Mouse (Mus musculus) midbrain, embryonic 12.5 days (tissue): ENCODE results near the gene Fstl4. TPM values are rescaled to one million over a fixed set of nuclear protein-coding genes. Genes with fewer than 3 reads are reported as not detected.

ENCODE experiments used
- ATAC-seq: fragments of 200-750 bp; cut with Nextera tagmentation; 2 replicates; pipeline ENCODE4 v1.8.0; 2017; ENCODE audit warnings: low read depth, moderate TSS enrichment, moderate library complexity; ENCODE audit not compliant: low FRiP score
- H3K27ac ChIP-seq: fragments of 300-500 bp; sonication (generic); replicated peaks from 2 replicates; pipeline ENCODE4 v1.5.1; 2016; ENCODE audit warnings: mild to moderate bottlenecking
- H3K27me3 ChIP-seq: fragments of 300-500 bp; sonication (generic); 2 replicates; pipeline ENCODE4 v1.6.1; 2016; ENCODE audit warnings: mild to moderate bottlenecking
- H3K36me3 ChIP-seq: fragments of 300-500 bp; sonication (generic); 2 replicates; pipeline ENCODE4 v1.6.1; 2016
- H3K4me1 ChIP-seq: fragments of 300-500 bp; sonication (generic); 2 replicates; pipeline ENCODE4 v1.6.1; 2016
- H3K4me2 ChIP-seq: fragments of 300-500 bp; sonication (generic); replicated peaks from 2 replicates; pipeline ENCODE4 v1.6.1; 2016; ENCODE audit warnings: mild to moderate bottlenecking, moderate library complexity
- H3K4me3 ChIP-seq: fragments of 300-500 bp; sonication (generic); 2 replicates; pipeline ENCODE4 v1.5.1; 2016; ENCODE audit warnings: mild to moderate bottlenecking
- H3K9ac ChIP-seq: fragments of 300-500 bp; sonication (generic); replicated peaks from 2 replicates; pipeline ENCODE4 v1.6.1; 2016; ENCODE audit warnings: mild to moderate bottlenecking, moderate library complexity
- H3K9me3 ChIP-seq: fragments of 300-500 bp; sonication (generic); 2 replicates; pipeline ENCODE4 v1.6.1; 2016; ENCODE audit warnings: mild to moderate bottlenecking
- WGBS: fragments of 180-500 bp; shearing (Covaris S2); methylation state at CpG from one replicate; pipeline ENCODE4 v1.1.7; 2016; 5-methylcytosine and 5-hydroxymethylcytosine counted together
- polyA plus RNA-seq: library from polyadenylated mRNA; unstranded; fragments of >200 nt; fragmentation: Nextera tagmentation; extraction: Ambion mirVana; gene quantifications from 2 replicates; pipeline ENCODE4 v1.2.1, GENCODE M21; 2016

Gene Fstl4
- polyA plus RNA-seq, 1 experiment from 2014 or later, result 2.6 TPM

DNA sequence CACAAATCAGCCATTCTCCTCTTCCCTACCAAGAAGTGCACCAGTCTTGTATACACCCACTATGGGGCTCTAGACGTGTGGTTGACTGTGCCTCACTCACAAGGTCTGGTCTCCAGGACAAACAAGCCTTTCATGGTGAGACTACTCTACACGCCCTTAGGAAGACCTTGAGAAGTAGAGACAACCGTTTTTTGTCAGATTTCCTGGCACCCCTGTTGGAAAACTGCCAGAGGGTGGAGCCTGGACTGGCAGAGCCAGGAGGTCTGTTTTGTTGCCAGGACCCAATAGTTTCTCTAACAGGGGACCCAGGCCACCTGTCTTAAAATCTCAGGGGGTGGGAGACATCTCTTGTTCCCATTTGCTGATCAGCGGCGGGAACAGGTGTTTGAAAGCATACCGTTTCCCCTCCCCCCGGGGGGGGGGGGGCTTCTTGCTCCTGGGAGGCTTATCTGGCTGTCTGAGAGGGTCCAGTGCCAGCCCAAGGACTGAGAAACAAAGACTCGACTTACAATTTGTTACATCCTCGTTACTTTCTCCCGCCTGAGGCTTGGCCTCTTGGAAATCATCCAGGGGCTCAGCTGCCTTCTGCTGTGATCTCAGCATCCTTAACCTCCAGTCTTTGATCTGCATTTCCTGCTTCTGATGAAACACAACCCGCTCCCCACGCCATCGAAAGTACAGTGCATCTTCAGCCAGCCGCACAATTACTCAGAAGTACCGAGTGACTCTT lies 155.0 kb downstream of the Fstl4 start:
- no peaks in the 10 kb centered on the region for H3K27me3 ChIP-seq
- H3K4me2 ChIP-seq, result no peak overlapping the region
- ATAC-seq, result no peak
- no peak overlapping the region for H3K4me3 ChIP-seq
- no peaks in the 10 kb centered on the region for H3K9me3 ChIP-seq
- peaks cover 8% of the 10 kb centered on the region for H3K4me1 ChIP-seq
- 57% methylated on average over 15 of the region's 15 CpGs for WGBS
- H3K9ac ChIP-seq, result no peak overlapping the region
- no peak overlapping the region for H3K27ac ChIP-seq
- H3K36me3 ChIP-seq, result no peaks in the 10 kb centered on the region

DNA sequence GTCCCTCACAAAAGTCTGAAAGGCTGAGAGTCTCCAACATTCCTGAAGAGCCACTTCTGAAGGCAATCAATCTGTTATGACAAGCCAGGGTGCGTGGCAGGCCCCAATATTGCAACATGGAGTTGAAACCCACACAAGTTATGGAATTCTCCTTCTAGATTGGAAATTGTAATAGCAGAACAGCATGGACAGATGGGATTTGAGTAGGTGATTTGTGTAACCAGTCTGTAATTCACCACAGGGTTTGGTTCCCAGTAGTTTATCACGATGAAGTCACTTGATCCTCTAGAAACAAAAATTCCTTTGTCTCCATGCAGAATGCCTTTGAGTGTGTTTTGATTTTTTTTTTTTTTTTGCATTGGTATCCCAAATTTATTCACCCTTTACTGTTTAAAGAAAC lies 159.8 kb downstream of the Fstl4 start:
- H3K27ac ChIP-seq, result no peak overlapping the region
- H3K9me3 ChIP-seq, result no peaks in the 10 kb centered on the region
- no peaks in the 10 kb centered on the region for H3K27me3 ChIP-seq
- H3K4me1 ChIP-seq, result peaks cover 8% of the 10 kb centered on the region
- WGBS, result 81% methylated on average over 2 of the region's 2 CpGs
- H3K9ac ChIP-seq, result no peak overlapping the region
- ATAC-seq, result no peak
- no peak overlapping the region for H3K4me2 ChIP-seq
- H3K36me3 ChIP-seq, result no peaks in the 10 kb centered on the region
- no peak overlapping the region for H3K4me3 ChIP-seq

DNA sequence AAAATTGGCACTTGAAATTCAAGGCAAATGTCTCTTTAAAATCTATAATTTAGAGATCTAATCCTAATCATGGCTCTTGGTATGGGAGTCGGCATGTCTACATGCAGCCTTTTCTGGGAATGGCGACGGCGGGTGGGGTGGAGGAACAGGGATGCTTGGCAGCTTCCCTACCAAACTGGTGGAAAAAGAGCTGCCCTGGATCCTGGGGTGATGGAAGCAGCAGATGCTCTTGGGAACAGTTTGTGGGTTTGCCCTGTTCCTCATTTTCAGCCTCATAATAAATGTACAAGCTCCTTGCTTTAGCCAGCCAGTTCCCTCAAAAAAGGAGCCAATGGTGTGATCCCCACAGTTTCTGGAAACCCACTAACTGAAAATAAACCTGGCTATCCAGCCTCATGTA lies 163.9 kb downstream of the Fstl4 start:
- no peak overlapping the region for H3K4me3 ChIP-seq

DNA sequence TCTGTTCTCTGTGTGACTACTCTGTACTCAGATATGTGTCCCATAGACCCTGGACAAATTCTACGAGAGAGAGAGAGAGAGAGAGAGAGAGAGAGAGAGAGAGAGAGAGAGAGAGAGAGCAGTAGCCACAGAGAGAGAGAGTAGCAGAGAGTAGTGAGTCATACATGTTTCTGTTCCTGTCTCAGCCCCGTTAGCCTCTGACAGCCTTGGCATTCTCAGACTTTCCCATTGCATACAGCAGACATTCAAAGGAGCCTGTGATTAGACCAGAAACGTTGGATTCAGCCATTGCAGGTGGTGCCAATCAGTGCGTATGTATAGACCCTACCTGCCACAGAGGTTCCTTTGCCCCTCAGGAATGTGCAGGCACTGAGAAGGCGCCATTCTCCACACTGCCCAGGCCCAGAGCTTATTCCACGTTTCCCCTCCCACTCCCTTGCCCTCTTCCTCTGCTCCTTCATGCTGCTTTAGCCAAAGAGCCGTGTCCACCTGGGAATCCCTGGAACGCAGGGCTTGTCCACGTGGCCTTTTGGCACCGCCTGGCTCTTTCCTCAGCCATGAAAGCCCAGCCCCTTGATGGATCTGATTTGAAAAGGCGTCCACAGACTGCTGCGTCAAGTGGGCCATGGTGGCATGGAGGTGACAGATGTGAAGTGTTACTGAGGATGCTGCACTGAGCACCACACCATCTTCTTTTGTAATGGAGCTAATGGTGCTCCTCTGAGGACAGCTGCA lies 175.1 kb downstream of the Fstl4 start:
- H3K9ac ChIP-seq, result no peak overlapping the region
- no peak overlapping the region for H3K27ac ChIP-seq
- H3K36me3 ChIP-seq, result no peaks in the 10 kb centered on the region
- WGBS, result 75% methylated on average over 12 of the region's 12 CpGs
- H3K4me2 ChIP-seq, result no peak overlapping the region
- ATAC-seq, result no peak
- H3K4me1 ChIP-seq, result peaks cover 20% of the 10 kb centered on the region; the same call in 1 of the 2 replicates
- H3K27me3 ChIP-seq, result peaks cover 6% of the 10 kb centered on the region; the same call in 1 of the 2 replicates
- H3K4me3 ChIP-seq, result no peak overlapping the region
- no peaks in the 10 kb centered on the region for H3K9me3 ChIP-seq

More for the DNA sequence above, 163.9 kb downstream of the Fstl4 start:
- Histone ChIP-seq H3K4me1 (no peaks in the 10 kb centered on the region), H3K27me3 (no peaks in the 10 kb centered on the region), H3K9me3 (no peaks in the 10 kb centered on the region), H3K4me2 (no peak overlapping the region), H3K9ac (no peak overlapping the region), H3K27ac (no peak overlapping the region), H3K36me3 (no peaks in the 10 kb centered on the region)
- 97% methylated on average over 4 of the region's 4 CpGs for WGBS
- no peak for ATAC-seq

DNA sequence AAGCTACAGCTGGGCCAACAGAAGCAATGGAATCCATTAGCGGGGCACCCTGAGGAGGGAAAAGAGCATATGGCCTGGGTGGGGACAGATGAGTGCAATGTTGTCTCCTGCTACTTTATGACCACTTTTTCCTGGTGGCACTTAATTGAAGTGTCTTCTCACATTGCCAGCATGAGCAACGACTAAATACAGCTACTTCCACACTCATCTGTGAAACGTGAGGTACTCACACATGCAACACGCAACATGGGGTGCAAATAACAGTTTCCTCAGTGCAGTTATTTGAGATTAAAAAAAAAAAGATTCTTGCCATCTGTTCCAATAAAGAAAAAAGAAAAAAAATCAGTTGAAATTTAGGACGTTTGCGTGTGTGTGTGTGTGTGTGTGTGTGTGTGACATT lies 178.5 kb downstream of the Fstl4 start:
- 90% methylated on average over 6 of the region's 6 CpGs for WGBS
- peaks cover 13% of the 10 kb centered on the region; the same call in 1 of the 2 replicates for H3K4me1 ChIP-seq
- peaks cover 6% of the 10 kb centered on the region; the same call in 1 of the 2 replicates for H3K27me3 ChIP-seq
- H3K36me3 ChIP-seq, result no peaks in the 10 kb centered on the region
- no peak overlapping the region for H3K4me2 ChIP-seq
- no peak overlapping the region for H3K4me3 ChIP-seq
- no peak for ATAC-seq
- no peaks in the 10 kb centered on the region for H3K9me3 ChIP-seq
- H3K27ac ChIP-seq, result no peak overlapping the region
- no peak overlapping the region for H3K9ac ChIP-seq

DNA sequence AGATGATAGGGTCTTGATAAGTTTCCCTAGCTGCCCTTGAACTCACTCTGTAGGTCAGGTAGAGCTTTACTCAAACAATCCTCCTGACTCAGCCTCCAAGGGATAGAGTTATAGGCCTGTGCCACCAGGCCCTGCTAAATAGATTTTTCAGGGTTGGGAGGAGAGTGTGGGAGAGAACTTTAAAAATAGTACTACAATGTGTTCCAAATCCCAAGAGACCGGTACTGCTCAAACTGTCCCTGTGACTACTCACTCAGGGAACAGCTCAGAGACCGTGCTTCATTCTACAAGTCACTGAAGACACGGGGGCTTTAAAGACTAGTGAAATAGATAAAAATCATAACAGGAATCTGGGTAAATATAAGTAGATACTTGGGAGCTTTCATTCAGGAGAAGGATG lies 190.6 kb downstream of the Fstl4 start:
- Histone ChIP-seq H3K9me3 (0 out of 2 replicates have a peak, but pooled peaks cover 2% of the 10 kb centered on the region), H3K4me1 (peaks cover 4% of the 10 kb centered on the region; the same call in 1 of the 2 replicates), H3K27ac (no peak overlapping the region), H3K4me2 (no peak overlapping the region), H3K27me3 (no peaks in the 10 kb centered on the region), H3K4me3 (no peak overlapping the region), H3K9ac (no peak overlapping the region), H3K36me3 (no peaks in the 10 kb centered on the region)
- 95% methylated on average over 3 of the region's 3 CpGs for WGBS
- no peak for ATAC-seq

DNA sequence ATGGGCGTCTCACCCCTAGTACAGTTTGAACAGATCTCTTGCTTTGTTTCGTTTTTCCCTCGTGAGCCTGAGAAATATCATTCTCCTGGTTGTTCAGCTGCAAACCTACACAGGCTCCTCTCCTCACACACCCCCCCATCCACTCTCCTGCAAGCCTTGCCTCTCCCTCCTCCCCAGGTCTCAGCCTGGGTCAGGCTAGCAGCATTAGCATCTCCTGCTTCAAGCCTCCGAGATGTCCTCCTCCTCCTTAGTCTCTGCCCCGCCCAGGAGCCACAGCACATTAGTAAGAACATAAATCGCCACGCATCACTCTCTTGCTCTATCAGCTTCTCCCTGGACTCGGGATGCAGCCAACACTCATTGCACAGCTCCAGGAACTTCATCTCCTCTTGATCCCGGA lies 204.4 kb downstream of the Fstl4 start:
- no peak overlapping the region for H3K9ac ChIP-seq
- no peak overlapping the region for H3K4me2 ChIP-seq
- H3K4me3 ChIP-seq, result no peak overlapping the region
- no peaks in the 10 kb centered on the region for H3K36me3 ChIP-seq
- ATAC-seq, result no peak
- H3K4me1 ChIP-seq, result no peaks in the 10 kb centered on the region
- no peaks in the 10 kb centered on the region for H3K9me3 ChIP-seq
- WGBS, result 85% methylated on average over 9 of the region's 9 CpGs
- H3K27ac ChIP-seq, result no peak overlapping the region
- no peaks in the 10 kb centered on the region for H3K27me3 ChIP-seq

DNA sequence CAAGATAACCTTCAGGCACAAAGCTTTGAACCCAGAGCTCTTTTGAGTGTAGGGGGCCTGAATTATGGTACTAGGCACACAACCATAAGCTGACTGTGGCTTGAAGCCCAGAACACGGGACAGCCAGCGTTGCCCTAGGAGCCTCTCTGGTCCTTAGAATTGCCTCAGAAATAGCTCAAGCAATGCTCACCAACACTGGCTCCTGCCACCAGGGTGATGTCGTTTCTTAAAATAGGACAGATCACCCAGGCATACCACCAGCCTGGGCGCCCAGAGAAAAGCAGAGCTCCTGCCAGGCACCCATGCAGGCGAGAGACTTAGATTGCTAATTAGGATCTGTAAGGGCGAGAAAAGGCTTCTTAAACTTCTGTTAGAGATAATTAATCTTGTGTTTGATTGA lies 206.0 kb downstream of the Fstl4 start:
- Histone ChIP-seq H3K36me3 (no peaks in the 10 kb centered on the region), H3K4me3 (no peak overlapping the region), H3K4me1 (no peaks in the 10 kb centered on the region), H3K27ac (no peak overlapping the region), H3K9me3 (no peaks in the 10 kb centered on the region), H3K27me3 (no peaks in the 10 kb centered on the region), H3K9ac (no peak overlapping the region), H3K4me2 (no peak overlapping the region)
- no peak for ATAC-seq
- 78% methylated on average over 6 of the region's 6 CpGs for WGBS

DNA sequence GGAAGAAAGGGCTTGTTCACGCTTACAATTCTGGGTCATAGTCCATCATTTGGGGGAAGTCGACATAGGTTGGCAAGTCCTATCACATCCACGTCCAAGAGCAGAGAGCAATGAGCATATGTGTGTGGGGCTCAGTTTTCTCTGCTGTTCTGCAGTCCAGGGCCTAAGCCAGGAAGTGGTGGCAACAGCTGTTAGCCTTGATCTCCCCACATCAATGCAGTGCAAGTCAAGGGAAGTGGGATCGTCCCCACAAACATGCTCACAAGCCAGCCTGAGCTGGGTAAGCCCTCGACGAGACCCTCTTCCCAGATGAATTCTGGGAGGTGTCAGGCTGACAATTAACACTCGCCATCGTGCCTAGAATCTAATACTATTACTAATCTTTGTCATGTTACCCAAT lies 222.6 kb downstream of the Fstl4 start:
- no peak overlapping the region for H3K27ac ChIP-seq
- no peak overlapping the region for H3K4me3 ChIP-seq
- WGBS, result 91% methylated on average over 8 of the region's 8 CpGs
- no peaks in the 10 kb centered on the region for H3K27me3 ChIP-seq
- no peak overlapping the region for H3K9ac ChIP-seq
- H3K4me1 ChIP-seq, result no peaks in the 10 kb centered on the region
- no peak overlapping the region for H3K4me2 ChIP-seq
- no peak for ATAC-seq
- no peaks in the 10 kb centered on the region for H3K36me3 ChIP-seq
- 0 out of 2 replicates have a peak, but pooled peaks cover 3% of the 10 kb centered on the region for H3K9me3 ChIP-seq

DNA sequence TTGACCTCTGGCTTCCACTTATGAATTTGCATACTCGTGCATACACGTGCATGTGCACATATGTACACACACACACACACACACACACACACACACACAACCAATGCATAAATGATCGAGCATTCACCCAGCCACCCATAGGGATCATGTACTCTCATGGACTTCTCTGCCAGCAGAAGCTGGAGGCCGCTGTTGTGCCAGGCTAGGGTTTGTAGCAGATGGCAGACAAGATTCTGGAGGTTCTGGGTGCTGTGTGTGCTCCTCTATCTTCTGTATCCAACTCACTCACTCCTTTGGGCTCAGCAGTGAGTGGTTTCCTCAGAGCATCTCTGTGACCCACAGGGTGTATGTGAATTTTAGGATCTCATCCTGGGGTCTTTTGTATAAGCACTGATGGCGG lies 230.3 kb downstream of the Fstl4 start:
- H3K4me3 ChIP-seq, result no peak overlapping the region
- no peak overlapping the region for H3K9ac ChIP-seq
- no peaks in the 10 kb centered on the region for H3K9me3 ChIP-seq
- no peaks in the 10 kb centered on the region for H3K36me3 ChIP-seq
- no peak overlapping the region for H3K27ac ChIP-seq
- no peak overlapping the region for H3K4me2 ChIP-seq
- WGBS, result 91% methylated on average over 5 of the region's 5 CpGs
- no peaks in the 10 kb centered on the region for H3K4me1 ChIP-seq
- H3K27me3 ChIP-seq, result no peaks in the 10 kb centered on the region
- ATAC-seq, result no peak

DNA sequence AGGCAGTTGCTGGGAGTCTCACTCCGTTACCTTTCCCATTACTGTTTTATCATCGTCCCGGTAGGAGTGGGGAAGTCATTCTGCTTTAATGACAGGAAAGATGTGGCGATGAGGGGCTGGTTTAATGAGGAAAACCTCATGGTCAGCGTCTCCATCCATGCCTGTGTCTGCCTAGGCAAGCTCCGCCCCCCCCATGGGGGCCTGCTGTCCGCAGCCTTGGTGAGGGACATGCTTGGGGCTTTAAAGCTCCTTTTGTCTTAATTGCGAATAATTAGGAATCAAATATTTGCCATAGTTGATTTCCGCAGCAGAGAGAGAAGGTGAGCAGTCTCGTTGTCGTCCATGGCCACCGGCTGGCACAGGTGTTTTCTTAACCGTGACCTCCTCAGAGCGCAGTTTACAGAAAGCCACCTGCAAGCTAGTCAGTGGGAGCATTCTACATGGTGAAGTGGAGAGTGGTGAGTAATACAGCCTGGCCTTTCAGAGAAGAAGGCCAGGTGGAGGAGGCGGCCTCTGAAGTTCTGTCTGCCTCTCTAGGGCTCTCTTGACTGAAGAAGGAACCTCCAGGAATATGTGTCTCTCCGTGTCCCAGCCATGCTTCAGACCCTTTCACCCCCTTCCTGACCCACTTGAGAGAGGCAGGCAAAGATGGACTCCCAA lies 232.1 kb downstream of the Fstl4 start:
- no peak overlapping the region for H3K27ac ChIP-seq
- no peaks in the 10 kb centered on the region for H3K9me3 ChIP-seq
- H3K4me3 ChIP-seq, result no peak overlapping the region
- H3K27me3 ChIP-seq, result no peaks in the 10 kb centered on the region
- no peak overlapping the region for H3K4me2 ChIP-seq
- no peaks in the 10 kb centered on the region for H3K4me1 ChIP-seq
- no peak for ATAC-seq
- H3K9ac ChIP-seq, result no peak overlapping the region
- no peaks in the 10 kb centered on the region for H3K36me3 ChIP-seq
- 82% methylated on average over 16 of the region's 16 CpGs for WGBS

DNA sequence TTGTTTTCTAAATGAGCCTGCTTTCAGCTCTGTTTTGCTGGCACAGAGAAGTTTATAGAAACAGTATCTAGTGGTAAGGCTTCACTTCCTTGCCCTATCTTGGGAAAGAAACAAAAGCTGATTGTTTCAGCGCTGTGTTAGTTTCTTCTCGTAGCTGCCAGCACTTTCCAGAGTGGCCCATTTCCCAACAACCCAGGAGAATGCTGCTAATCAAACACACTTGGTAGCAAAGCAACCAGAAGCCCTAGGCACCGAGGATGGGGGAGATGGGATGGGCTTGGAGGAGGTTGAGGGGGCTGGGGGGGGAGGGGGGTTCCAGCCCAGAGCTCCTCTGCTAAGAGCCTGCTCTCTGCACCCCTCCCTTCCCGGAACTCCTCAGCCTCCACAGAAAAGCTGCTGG lies 233.0 kb downstream of the Fstl4 start:
- no peak overlapping the region for H3K27ac ChIP-seq
- H3K36me3 ChIP-seq, result no peaks in the 10 kb centered on the region
- H3K27me3 ChIP-seq, result no peaks in the 10 kb centered on the region
- no peak for ATAC-seq
- H3K9me3 ChIP-seq, result no peaks in the 10 kb centered on the region
- H3K4me1 ChIP-seq, result no peaks in the 10 kb centered on the region
- 31% methylated on average over 4 of the region's 4 CpGs for WGBS
- no peak overlapping the region for H3K9ac ChIP-seq
- H3K4me3 ChIP-seq, result no peak overlapping the region
- H3K4me2 ChIP-seq, result no peak overlapping the region
